In genomic region chr14:36584065-36584635, GRCm38 (mm10) we compare ENCODE assay signal across 8 mouse cellular contexts.
DNase-seq lines count a peak whose midpoint lies in the region; ATAC-seq lines count a peak whose summit lies in the region.

No protein-coding gene starts in this region.

- H3K9ac ChIP-seq in kidney, embryonic 16.5 days (replicated peaks; ENCODE audit: low read length): no peak overlapping the region
- no peak overlapping the region for H3K9ac ChIP-seq in liver, embryonic 12.5 days

- no peak overlapping the region for H3K27ac ChIP-seq in kidney, embryonic 16.5 days (ENCODE audit: low read length)
- H3K27ac ChIP-seq in liver, embryonic 12.5 days: peak overlapping the region; percentile 63

- 0 out of 2 replicates have a peak, but pooled peaks have one; percentile 42 for ATAC-seq in kidney, embryonic 16.5 days (ENCODE audit: low FRiP score, low TSS enrichment)
- peak; percentile 48 for ATAC-seq in liver, embryonic 12.5 days
- no peak for ATAC-seq in activated CD4-positive, CD25-positive, alpha-beta regulatory T cell, adult 4 months

- H3K4me2 ChIP-seq in kidney, embryonic 16.5 days (replicated peaks; ENCODE audit: low read depth, low read length): no peak overlapping the region
- no peak overlapping the region for H3K4me2 ChIP-seq in liver, embryonic 12.5 days

- H3K9me3 ChIP-seq in kidney, embryonic 16.5 days (ENCODE audit: low read length): no peaks in the 10 kb centered on the region
- no peaks in the 10 kb centered on the region for H3K9me3 ChIP-seq in liver, embryonic 12.5 days (replicated peaks)

- DNase-seq in kidney, adult 18-20 months: no peak
- DNase-seq in R1 (ENCODE audit: low read depth, low spot score): peak; percentile 43
- peak; percentile 60 for DNase-seq in embryo, embryonic 10.5 days (ENCODE audit: low spot score)
- DNase-seq in urinary bladder, postnatal 10 days (ENCODE audit: low spot score): no peak
- no peak for DNase-seq in ovary, postnatal 10 days (ENCODE audit: low spot score)

- H3K4me1 ChIP-seq in kidney, embryonic 16.5 days (ENCODE audit: insufficient read depth, low read length): no peaks in the 10 kb centered on the region
- H3K4me1 ChIP-seq in liver, embryonic 12.5 days: peaks cover 7% of the 10 kb centered on the region

- 46% methylated on average over 4 of the region's 4 CpGs for WGBS in kidney, embryonic 16.5 days
- WGBS in liver, embryonic 12.5 days (ENCODE audit: insufficient replicate concordance): 51% methylated on average over 4 of the region's 4 CpGs

- no peak overlapping the region for H3K4me3 ChIP-seq in kidney, embryonic 16.5 days (ENCODE audit: low read length)
- no peak overlapping the region for H3K4me3 ChIP-seq in liver, embryonic 12.5 days

- H3K27me3 ChIP-seq in kidney, embryonic 16.5 days (ENCODE audit: insufficient read depth, low read length): no peaks in the 10 kb centered on the region
- H3K27me3 ChIP-seq in liver, embryonic 12.5 days (replicated peaks): no peaks in the 10 kb centered on the region

- H3K36me3 ChIP-seq in kidney, embryonic 16.5 days (ENCODE audit: insufficient read depth, low read length): no peaks in the 10 kb centered on the region
- H3K36me3 ChIP-seq in liver, embryonic 12.5 days: no peaks in the 10 kb centered on the region

Comparison
In these comparisons a context has a peak if more than half of its experiments do, and no peak if none do; other contexts are left out.
1. DNase-seq: peak in R1 (single experiment) and embryo, embryonic 10.5 days (single experiment); none in kidney, adult 18-20 months (single experiment), urinary bladder, postnatal 10 days (single experiment) and ovary, postnatal 10 days (single experiment).